Mouse (Mus musculus): Measurements from ENCODE around the gene Rabgap1l. TPM values are rescaled to one million over a fixed set of nuclear protein-coding genes. Genes with fewer than 3 reads are reported as not detected.

The Rabgap1l gene
- polyA plus RNA-seq, 1 experiment from 2014 or later = 17.4 TPM

DNA sequence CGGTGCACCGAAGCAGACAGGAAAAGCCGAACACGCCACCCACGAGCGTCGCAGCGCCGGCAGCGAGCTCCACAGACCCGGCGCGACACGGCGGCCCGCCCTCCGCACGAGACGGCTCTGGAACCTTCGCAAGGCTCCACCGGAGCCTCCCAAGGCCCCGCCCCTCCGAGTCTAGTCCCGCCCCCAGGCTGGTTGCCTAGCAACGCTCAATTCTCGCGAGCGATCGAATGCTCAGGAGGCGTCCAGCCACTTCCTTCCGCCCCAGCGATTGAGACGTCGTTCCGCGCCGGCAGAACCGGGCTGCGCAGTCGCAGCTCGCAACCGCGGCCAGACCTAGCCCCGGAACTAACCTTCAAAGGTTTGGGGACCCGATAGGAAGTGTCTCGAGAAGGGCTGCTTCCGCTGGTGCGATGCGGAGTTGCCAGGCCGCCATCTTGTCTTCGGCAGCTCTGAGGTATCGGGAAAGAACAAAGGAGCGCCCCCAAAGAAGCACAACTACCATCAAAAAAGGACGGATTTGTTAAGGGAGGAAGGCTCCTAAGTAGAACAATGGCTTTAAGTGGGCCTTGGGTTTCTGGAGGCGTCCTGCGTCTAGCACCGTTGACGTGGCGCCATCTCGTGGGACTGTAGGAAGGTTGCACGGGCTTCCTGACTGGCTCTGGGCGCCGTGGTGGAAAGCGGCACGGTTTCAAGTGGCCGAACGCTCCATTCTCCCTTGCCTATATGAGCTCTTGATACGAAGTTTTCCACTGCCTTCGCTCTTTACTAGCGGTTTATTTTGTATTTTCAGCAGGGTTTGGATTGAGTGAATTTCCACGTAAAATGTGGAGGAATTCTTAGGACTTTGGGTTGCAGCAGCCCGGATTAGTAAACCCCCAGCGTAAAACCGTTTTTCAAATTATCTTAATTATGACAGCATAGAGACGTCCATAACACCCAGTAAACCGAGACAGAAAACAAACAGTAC, 580.0 kb downstream of the Rabgap1l start, which contains the start of gene Cacybp:
Gene Cacybp, minus strand, starts transcription at position 173 of the 967 bp plus-strand sequence.
- Histone ChIP-seq H3K4me1 (replicated peaks; ENCODE audit: control insufficient read depth, insufficient read depth, low read length) (peaks cover 6% of the 10 kb centered on the region; the same call in 1 of the 2 replicates), H3K36me3 (ENCODE audit: control insufficient read depth, insufficient read depth, low read length) (no peaks in the 10 kb centered on the region), H3K27ac (ENCODE audit: low read depth, low read length) (peak within 1 kb of the TSS; percentile 99), H3K9ac (ENCODE audit: low read length) (peak within 1 kb of the TSS; percentile 96), H3K27me3 (ENCODE audit: control insufficient read depth, insufficient read depth, low read length) (no peaks in the 10 kb centered on the region), H3K4me3 (ENCODE audit: low read depth, low read length) (peak within 1 kb of the TSS; percentile 81), H3K4me2 (ENCODE audit: low read depth, low read length, severe bottlenecking) (peak within 1 kb of the TSS; percentile 51), H3K9me3 (ENCODE audit: control insufficient read depth, low read length) (no peaks in the 10 kb centered on the region)
- DNase-seq (ENCODE audit: low spot score) = peak; percentile 100
- WGBS = under 1% methylated on average over 76 of the region's 76 CpGs
- peak; percentile 96 for ATAC-seq (replicated peaks; ENCODE audit: low FRiP score)

DNA sequence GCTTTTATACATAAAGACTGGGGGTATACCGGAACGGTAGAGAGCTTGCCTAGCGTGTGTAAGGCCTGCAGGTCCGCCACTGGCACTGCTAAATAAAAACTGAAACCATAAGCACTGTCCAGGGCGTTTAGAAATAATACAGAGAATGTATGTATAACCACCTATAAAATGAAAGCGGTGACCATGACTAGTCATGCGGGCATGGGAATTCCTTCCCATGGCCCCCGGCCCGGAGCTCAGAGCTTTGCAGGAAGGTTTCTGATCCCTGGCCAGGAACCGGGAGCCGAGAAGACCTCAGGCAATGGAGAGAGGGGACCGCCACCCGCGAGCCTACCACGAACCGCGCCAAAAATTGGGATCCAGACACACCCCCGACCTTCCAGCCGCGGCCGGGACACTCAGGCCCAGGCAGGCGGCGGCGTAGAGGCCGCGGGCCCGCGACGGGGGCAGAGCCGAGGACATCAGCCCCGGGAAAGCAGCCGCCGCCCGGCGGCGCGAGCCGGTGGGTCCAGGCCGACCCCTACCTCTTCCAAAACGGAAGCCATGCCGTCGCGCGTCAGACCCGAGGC, 580.8 kb downstream of the Rabgap1l start:
- peak overlapping the region; percentile 51 for H3K4me2 ChIP-seq (ENCODE audit: low read depth, low read length, severe bottlenecking)
- DNase-seq (ENCODE audit: low spot score) = no peak
- peak overlapping the region; percentile 91 for H3K9ac ChIP-seq (ENCODE audit: low read length)
- H3K4me3 ChIP-seq (ENCODE audit: low read depth, low read length) = peak overlapping the region; percentile 81
- peak; percentile 79 for ATAC-seq (replicated peaks; ENCODE audit: low FRiP score)
- H3K27me3 ChIP-seq (ENCODE audit: control insufficient read depth, insufficient read depth, low read length) = no peaks in the 10 kb centered on the region
- H3K27ac ChIP-seq (ENCODE audit: low read depth, low read length) = peak overlapping the region; percentile 99
- no peaks in the 10 kb centered on the region for H3K9me3 ChIP-seq (ENCODE audit: control insufficient read depth, low read length)
- 1% methylated on average over 38 of the region's 45 CpGs for WGBS
- no peaks in the 10 kb centered on the region for H3K36me3 ChIP-seq (ENCODE audit: control insufficient read depth, insufficient read depth, low read length)
- H3K4me1 ChIP-seq (replicated peaks; ENCODE audit: control insufficient read depth, insufficient read depth, low read length) = peaks cover 6% of the 10 kb centered on the region; the same call in 1 of the 2 replicates

- peak overlapping the region; percentile 81 for H3K4me3 ChIP-seq (ENCODE audit: low read depth, low read length)
- ATAC-seq (replicated peaks; ENCODE audit: low FRiP score) (no peak), DNase-seq (ENCODE audit: low spot score) (no peak)
- H3K27me3 ChIP-seq (ENCODE audit: control insufficient read depth, insufficient read depth, low read length) = no peaks in the 10 kb centered on the region
- H3K4me1 ChIP-seq (replicated peaks; ENCODE audit: control insufficient read depth, insufficient read depth, low read length) = peaks cover 6% of the 10 kb centered on the region; the same call in 1 of the 2 replicates
- peaks cover under 1% of the 10 kb centered on the region; the same call in 1 of the 2 replicates for H3K36me3 ChIP-seq (ENCODE audit: control insufficient read depth, insufficient read depth, low read length)
- no peaks in the 10 kb centered on the region for H3K9me3 ChIP-seq (ENCODE audit: control insufficient read depth, low read length)
- H3K27ac ChIP-seq (ENCODE audit: low read depth, low read length) = no peak overlapping the region
- peak overlapping the region; percentile 51 for H3K4me2 ChIP-seq (ENCODE audit: low read depth, low read length, severe bottlenecking)
- WGBS = 3% methylated on average over 8 of the region's 8 CpGs
- H3K9ac ChIP-seq (ENCODE audit: low read length) = peak overlapping the region; percentile 91
Measured at GRCm38 (mm10) chr1:160211597-160212122, 581.4 kb downstream of the Rabgap1l start.

DNA sequence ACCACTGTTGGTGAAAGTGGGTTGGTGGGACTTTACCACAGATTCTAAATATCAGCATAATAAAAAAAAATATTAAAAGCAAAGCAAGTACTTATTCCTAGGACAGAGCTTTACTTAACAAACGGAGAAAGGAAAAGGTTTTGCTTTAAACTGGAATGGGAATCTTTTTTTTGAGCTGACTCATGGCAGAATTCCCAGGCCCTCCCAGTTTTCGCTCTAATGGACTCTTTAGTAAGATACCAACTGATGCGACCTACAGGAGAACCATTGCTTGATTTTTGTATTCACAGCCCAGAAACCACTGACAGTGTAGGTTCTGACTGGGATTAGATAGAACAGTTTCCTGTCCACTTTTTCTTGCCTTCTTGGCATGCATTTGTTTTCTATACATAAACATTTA, 582.4 kb downstream of the Rabgap1l start:
- H3K4me1 ChIP-seq (replicated peaks; ENCODE audit: control insufficient read depth, insufficient read depth, low read length) = peaks cover 6% of the 10 kb centered on the region; the same call in 1 of the 2 replicates
- WGBS = 70% methylated on average over 3 of the region's 3 CpGs
- DNase-seq (ENCODE audit: low spot score) (no peak), ATAC-seq (replicated peaks; ENCODE audit: low FRiP score) (no peak)
- no peak overlapping the region for H3K27ac ChIP-seq (ENCODE audit: low read depth, low read length)
- H3K36me3 ChIP-seq (ENCODE audit: control insufficient read depth, insufficient read depth, low read length) = peaks cover 6% of the 10 kb centered on the region
- H3K27me3 ChIP-seq (ENCODE audit: control insufficient read depth, insufficient read depth, low read length) = no peaks in the 10 kb centered on the region
- no peak overlapping the region for H3K9ac ChIP-seq (ENCODE audit: low read length)
- peak overlapping the region; percentile 81 for H3K4me3 ChIP-seq (ENCODE audit: low read depth, low read length)
- H3K4me2 ChIP-seq (ENCODE audit: low read depth, low read length, severe bottlenecking) = peak overlapping the region; percentile 51
- H3K9me3 ChIP-seq (ENCODE audit: control insufficient read depth, low read length) = no peaks in the 10 kb centered on the region

GRCm38 (mm10) chr1:160209844-160210243, 583.2 kb downstream of the Rabgap1l start:
- Histone ChIP-seq H3K4me2 (ENCODE audit: low read depth, low read length, severe bottlenecking) (0 out of 2 replicates have a peak overlapping the region, but pooled peaks have one; percentile 24), H3K36me3 (ENCODE audit: control insufficient read depth, insufficient read depth, low read length) (peaks cover 6% of the 10 kb centered on the region), H3K4me3 (ENCODE audit: low read depth, low read length) (no peak overlapping the region), H3K4me1 (replicated peaks; ENCODE audit: control insufficient read depth, insufficient read depth, low read length) (peaks cover 6% of the 10 kb centered on the region; the same call in 1 of the 2 replicates), H3K9me3 (ENCODE audit: control insufficient read depth, low read length) (no peaks in the 10 kb centered on the region), H3K9ac (ENCODE audit: low read length) (no peak overlapping the region), H3K27ac (ENCODE audit: low read depth, low read length) (no peak overlapping the region), H3K27me3 (ENCODE audit: control insufficient read depth, insufficient read depth, low read length) (no peaks in the 10 kb centered on the region)
- ATAC-seq (replicated peaks; ENCODE audit: low FRiP score) (no peak), DNase-seq (ENCODE audit: low spot score) (no peak)
- WGBS = 50% methylated on average over 2 of the region's 2 CpGs

DNA sequence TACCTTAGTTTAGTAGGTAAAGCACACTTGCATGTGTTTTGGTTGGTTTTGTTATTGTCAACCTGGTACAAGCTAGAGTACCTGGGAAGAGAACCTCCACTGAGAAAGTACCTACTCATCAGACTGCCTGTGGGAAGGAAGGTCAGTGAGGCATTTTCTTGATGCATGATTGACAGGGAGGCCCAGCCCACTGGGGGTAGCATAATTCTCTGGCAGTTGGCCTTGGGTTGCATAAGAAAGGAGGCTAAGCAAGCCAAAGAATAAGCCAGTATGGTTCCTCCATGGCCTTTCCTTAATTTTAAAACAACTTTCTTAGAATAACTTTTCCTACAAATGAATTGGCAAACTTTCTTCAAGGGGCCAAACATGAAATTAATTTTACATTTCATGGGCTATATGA, 587.5 kb downstream of the Rabgap1l start:
- peaks cover 10% of the 10 kb centered on the region for H3K36me3 ChIP-seq (ENCODE audit: control insufficient read depth, insufficient read depth, low read length)
- H3K9me3 ChIP-seq (ENCODE audit: control insufficient read depth, low read length) = no peaks in the 10 kb centered on the region
- no peak overlapping the region for H3K9ac ChIP-seq (ENCODE audit: low read length)
- DNase-seq (ENCODE audit: low spot score) (no peak), ATAC-seq (replicated peaks; ENCODE audit: low FRiP score) (no peak)
- H3K4me1 ChIP-seq (replicated peaks; ENCODE audit: control insufficient read depth, insufficient read depth, low read length) = peaks cover 3% of the 10 kb centered on the region; the same call in 1 of the 2 replicates
- no peak overlapping the region for H3K27ac ChIP-seq (ENCODE audit: low read depth, low read length)
- H3K4me3 ChIP-seq (ENCODE audit: low read depth, low read length) = no peak overlapping the region
- no peak overlapping the region for H3K4me2 ChIP-seq (ENCODE audit: low read depth, low read length, severe bottlenecking)
- no peaks in the 10 kb centered on the region for H3K27me3 ChIP-seq (ENCODE audit: control insufficient read depth, insufficient read depth, low read length)

- peak overlapping the region; percentile 31; the same call in 1 of the 2 replicates for H3K27ac ChIP-seq (ENCODE audit: low read depth, low read length)
- peak overlapping the region; percentile 75 for H3K4me2 ChIP-seq (ENCODE audit: low read depth, low read length, severe bottlenecking)
- H3K9ac ChIP-seq (ENCODE audit: low read length) = peak overlapping the region; percentile 85
- H3K27me3 ChIP-seq (ENCODE audit: control insufficient read depth, insufficient read depth, low read length) = no peaks in the 10 kb centered on the region
- DNase-seq (ENCODE audit: low spot score) = no peak
- WGBS = under 1% methylated on average over 13 of the region's 13 CpGs
- no peak for ATAC-seq (replicated peaks; ENCODE audit: low FRiP score)
- peak overlapping the region; percentile 83 for H3K4me3 ChIP-seq (ENCODE audit: low read depth, low read length)
- H3K9me3 ChIP-seq (ENCODE audit: control insufficient read depth, low read length) = no peaks in the 10 kb centered on the region
- H3K4me1 ChIP-seq (replicated peaks; ENCODE audit: control insufficient read depth, insufficient read depth, low read length) = no peaks in the 10 kb centered on the region; the same call in 1 of the 2 replicates
- H3K36me3 ChIP-seq (ENCODE audit: control insufficient read depth, insufficient read depth, low read length) = no peaks in the 10 kb centered on the region; the same call in 1 of the 2 replicates
Measured at GRCm38 (mm10) chr1:160195337-160195663, 597.7 kb downstream of the Rabgap1l start.

DNA sequence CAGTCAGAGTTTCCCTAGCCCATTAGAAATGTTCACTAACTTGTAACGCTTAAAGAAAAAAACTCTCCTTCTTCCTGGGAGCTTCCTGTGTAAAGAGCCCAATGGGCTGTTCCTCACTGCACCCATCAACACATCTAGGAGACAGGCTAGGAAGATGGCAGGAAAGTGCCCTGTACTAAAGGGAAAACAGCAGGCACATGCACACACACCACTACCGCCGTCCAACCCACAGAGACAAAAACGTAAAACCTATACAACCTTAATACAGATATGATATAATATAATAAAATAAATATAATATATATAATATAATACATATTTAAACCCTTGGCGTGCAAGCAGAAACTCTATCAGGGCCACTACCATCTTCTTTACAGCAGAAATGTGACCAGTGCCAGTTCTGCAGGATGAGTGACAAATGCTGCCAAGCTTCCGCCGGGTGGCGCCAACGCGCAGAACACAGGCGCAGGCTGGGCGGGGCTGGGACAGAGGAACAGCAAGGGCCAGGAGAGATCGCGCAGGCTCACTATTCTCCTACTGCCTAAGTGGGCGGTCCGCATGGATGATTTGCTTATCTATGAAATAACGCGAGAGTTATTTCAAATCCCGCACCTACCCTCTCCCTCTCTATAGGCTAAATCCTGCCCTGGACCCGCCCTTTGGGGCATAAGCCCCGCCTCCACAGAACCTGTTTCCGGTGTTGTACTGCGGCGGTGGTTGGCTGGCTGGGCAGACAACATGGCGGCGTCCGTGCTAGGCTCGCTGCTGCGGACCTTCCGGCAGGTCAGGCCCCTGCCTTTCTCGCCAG, 598.3 kb downstream of the Rabgap1l start, which contains the start of gene Mrps14:
Gene Mrps14, plus strand, starts transcription at position 687 of the 808 bp plus-strand sequence.
- ATAC-seq (replicated peaks; ENCODE audit: low FRiP score) = peak; percentile 99
- peak; percentile 98 for DNase-seq (ENCODE audit: low spot score)
- H3K27me3 ChIP-seq (ENCODE audit: control insufficient read depth, insufficient read depth, low read length) = no peaks in the 10 kb centered on the region
- H3K4me2 ChIP-seq (ENCODE audit: low read depth, low read length, severe bottlenecking) = peak within 1 kb of the TSS; percentile 75
- peak within 1 kb of the TSS; percentile 85 for H3K9ac ChIP-seq (ENCODE audit: low read length)
- H3K36me3 ChIP-seq (ENCODE audit: control insufficient read depth, insufficient read depth, low read length) = no peaks in the 10 kb centered on the region; the same call in 1 of the 2 replicates
- H3K4me1 ChIP-seq (replicated peaks; ENCODE audit: control insufficient read depth, insufficient read depth, low read length) = no peaks in the 10 kb centered on the region; the same call in 1 of the 2 replicates
- peak within 1 kb of the TSS; percentile 31; the same call in 1 of the 2 replicates for H3K27ac ChIP-seq (ENCODE audit: low read depth, low read length)
- WGBS = 8% methylated on average over 31 of the region's 31 CpGs
- H3K9me3 ChIP-seq (ENCODE audit: control insufficient read depth, low read length) = no peaks in the 10 kb centered on the region
- H3K4me3 ChIP-seq (ENCODE audit: low read depth, low read length) = peak within 1 kb of the TSS; percentile 83

Measured in forebrain, embryonic 11.5 days (tissue).